Mouse (Mus musculus): Measurements from ENCODE around the gene Arglu1. TPM values are rescaled to one million over a fixed set of nuclear protein-coding genes. Genes with fewer than 3 reads are reported as not detected.

The Arglu1 gene
- polyA plus RNA-seq, 1 experiment, result 39.8 TPM

DNA sequence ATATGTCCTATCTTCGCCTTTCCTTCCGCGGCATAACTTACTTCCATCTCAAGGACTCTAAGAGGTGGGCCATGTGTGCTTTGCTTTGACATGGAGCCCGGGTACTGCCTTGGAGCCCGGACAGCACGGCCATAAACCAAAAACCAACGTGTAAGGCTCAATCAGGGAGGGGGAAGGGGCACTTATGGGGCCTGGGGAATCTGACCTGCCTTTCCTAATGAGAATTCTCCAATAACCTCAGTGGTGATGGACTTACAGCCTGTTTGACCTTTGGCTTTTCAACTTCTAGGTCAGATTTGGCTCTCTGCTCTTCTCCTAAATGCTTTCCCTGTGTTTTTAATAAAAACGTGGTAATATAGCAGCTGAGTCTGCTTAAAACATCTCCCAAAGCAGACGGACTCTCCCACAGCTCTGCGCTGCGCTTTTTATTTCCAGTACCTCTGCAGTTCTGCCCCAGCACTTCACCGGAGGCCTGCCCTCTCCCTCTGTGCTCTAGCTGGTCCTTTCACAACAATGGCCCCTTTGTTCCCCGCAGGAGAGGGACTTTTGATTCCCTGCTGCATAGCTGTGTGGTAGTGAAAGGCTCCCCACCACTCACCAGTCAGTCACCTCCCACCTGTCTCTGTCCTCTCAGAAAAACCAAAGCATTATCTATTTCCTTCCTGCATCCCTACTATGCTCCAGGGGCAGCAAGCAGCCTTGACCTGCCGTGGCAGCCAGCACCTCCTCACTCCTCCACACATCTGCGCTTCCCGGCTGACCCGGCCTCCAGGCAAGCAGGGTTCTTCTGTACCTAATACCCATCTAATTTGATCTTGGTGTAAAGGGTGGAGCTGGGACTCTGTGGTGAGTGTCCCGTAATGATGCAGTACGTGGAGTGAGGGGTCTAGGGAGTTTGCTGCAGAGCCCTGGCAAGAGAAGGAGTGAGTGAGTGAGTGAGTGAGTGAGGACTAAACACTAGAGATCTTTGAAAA, 70.8 kb downstream of the Arglu1 start:
- Histone ChIP-seq H3K4me1 (ENCODE audit: control insufficient read depth, insufficient read depth, insufficient read length, low read length) (no peaks in the 10 kb centered on the region), H3K27ac (replicated peaks; ENCODE audit: low read depth, low read length) (no peak overlapping the region), H3K4me3 (ENCODE audit: insufficient read depth, low read depth, low read length) (no peak overlapping the region)

Other genes starting within 250 kb of the Arglu1 start
- 3.3 and 6.5 TPM in 2 replicates for gene Efnb2, start 29.3 kb downstream of the Arglu1 start, polyA plus RNA-seq (2012; ENCODE audit: insufficient read depth, insufficient read length, missing spikeins)

Measured in brown adipose tissue, adult 24 weeks (tissue).